Mouse (Mus musculus) liver, embryonic 14.5 days (tissue): Measurements from ENCODE around the gene Heatr5b. TPM values are rescaled to one million over a fixed set of nuclear protein-coding genes. Genes with fewer than 3 reads are reported as not detected.

Source experiments
- ATAC-seq: fragments of 200-750 bp; cut with Nextera tagmentation; 2 replicates; pipeline ENCODE4 v1.8.0; 2017; ENCODE audit warnings: moderate number of reproducible peaks, mild to moderate bottlenecking, moderate library complexity; ENCODE audit not compliant: insufficient read depth
- DNase-seq, 3 experiments: peaks; one replicate each; pipeline ENCODE4 v3.0.0-alpha.2; 2012 to 2013; ENCODE audit warnings: low read depth in 3 of 3, low spot score in 3 of 3
- H3K27ac ChIP-seq: fragments of 300-500 bp; sonication (generic); 2 replicates; pipeline ENCODE4 v1.5.1; 2014; ENCODE audit warnings: moderate library complexity, mild to moderate bottlenecking, control low read depth, inconsistent platforms
- H3K27me3 ChIP-seq: fragments of 300-500 bp; sonication (generic); 2 replicates; pipeline ENCODE4 v1.6.1; 2014; ENCODE audit warnings: mild to moderate bottlenecking, low read length, moderate library complexity; ENCODE audit not compliant: control insufficient read depth, insufficient read depth
- H3K36me3 ChIP-seq: fragments of 300-500 bp; sonication (generic); replicated peaks from 2 replicates; pipeline ENCODE4 v1.6.1; 2014; ENCODE audit warnings: low read depth; ENCODE audit not compliant: control insufficient read depth, insufficient read depth
- H3K4me1 ChIP-seq, 2 experiments: fragments of 200-500 bp in 1 of 2; fragments of 300-500 bp in 1 of 2; sonication (generic) in 1 of 2; replicated peaks; 2 replicates each; pipeline ENCODE4 v1.6.1; 2012 to 2014; ENCODE audit warnings: antibody characterized with exemption in 1 of 2, inconsistent platforms in 1 of 2, low read length in 1 of 2; ENCODE audit not compliant: control insufficient read depth in 2 of 2, insufficient read depth in 2 of 2
- H3K4me2 ChIP-seq: fragments of 300-500 bp; sonication (generic); 2 replicates; pipeline ENCODE4 v1.6.1; 2014; ENCODE audit warnings: low read depth, mild to moderate bottlenecking, control low read depth, moderate library complexity
- H3K4me3 ChIP-seq, 2 experiments: fragments of 200-500 bp in 1 of 2; fragments of 300-500 bp in 1 of 2; sonication (generic) in 1 of 2; 2 replicates each; pipeline ENCODE4 v1.5.1; 2012 to 2014; ENCODE audit warnings: low read depth in 2 of 2, low read length in 2 of 2, mild to moderate bottlenecking in 2 of 2, control low read depth in 1 of 2, inconsistent platforms in 1 of 2, moderate library complexity in 1 of 2; ENCODE audit not compliant: insufficient read depth in 1 of 2
- H3K9ac ChIP-seq: fragments of 300-500 bp; sonication (generic); replicated peaks from 2 replicates; pipeline ENCODE4 v1.6.1; 2014; ENCODE audit warnings: mild to moderate bottlenecking, control low read depth, moderate library complexity
- H3K9me3 ChIP-seq: fragments of 300-500 bp; sonication (generic); 2 replicates; pipeline ENCODE4 v1.6.1; 2016; ENCODE audit warnings: low read length, mixed read lengths; ENCODE audit not compliant: control insufficient read depth
- CTCF ChIP-seq: IDR thresholded peaks from 2 replicates; pipeline ENCODE4 v1.5.1; 2016; ENCODE audit warnings: antibody characterized with exemption, low read depth, control low read depth
- EP300 ChIP-seq: IDR thresholded peaks from 2 replicates; pipeline ENCODE4 v1.6.1; 2016; ENCODE audit warnings: antibody characterized with exemption, low read depth
- WGBS: fragments of 180-500 bp; shearing (Covaris S2); extraction: QIAGEN DNeasy Blood & Tissue Kit; methylation state at CpG from one replicate; pipeline ENCODE4 v1.1.7; 2014; ENCODE audit not compliant: insufficient replicate concordance; 5-methylcytosine and 5-hydroxymethylcytosine counted together
- polyA plus RNA-seq, 2 experiments: library from polyadenylated mRNA; depleted of rRNA in 1 of 2; stranded (reverse) in 1 of 2; unstranded in 1 of 2; fragments of >200 nt; fragmentation: Nextera tagmentation in 1 of 2; extraction: Ambion mirVana in 1 of 2; gene quantifications; 2 replicates each; pipeline versions ENCODE4 v1.2.1 to v1.2.3; 2012 to 2014

Heatr5b gene
- polyA plus RNA-seq, 2 experiments: 3.5 to 5.3 TPM

GRCm38 (mm10) chr17:78763272-78763671 is 71.9 kb downstream of the Heatr5b start:
- H3K4me1 ChIP-seq: no peaks in the 10 kb centered on the region
- H3K36me3 ChIP-seq: no peaks in the 10 kb centered on the region; the same call in 1 of the 2 replicates
- no peak for TF ChIP-seq CTCF
- no peak for TF ChIP-seq EP300
- no peak overlapping the region for H3K4me2 ChIP-seq
- no peak for DNase-seq
- 85% methylated on average over 5 of the region's 5 CpGs for WGBS
- ATAC-seq: no peak
- H3K9me3 ChIP-seq: no peaks in the 10 kb centered on the region
- H3K4me3 ChIP-seq: no peak overlapping the region
- H3K9ac ChIP-seq: no peak overlapping the region
- H3K27ac ChIP-seq: no peak overlapping the region
- no peaks in the 10 kb centered on the region for H3K27me3 ChIP-seq

- no peaks in the 10 kb centered on the region for H3K4me1 ChIP-seq
- no peak overlapping the region for H3K9ac ChIP-seq
- ATAC-seq: no peak
- H3K4me3 ChIP-seq: no peak overlapping the region
- no peak overlapping the region for H3K27ac ChIP-seq
- H3K9me3 ChIP-seq: no peaks in the 10 kb centered on the region
- no peak for DNase-seq
- no peaks in the 10 kb centered on the region for H3K27me3 ChIP-seq
- no peaks in the 10 kb centered on the region; the same call in 1 of the 2 replicates for H3K36me3 ChIP-seq
- no peak overlapping the region for H3K4me2 ChIP-seq
- WGBS: 79% methylated on average over 17 of the region's 17 CpGs
- TF ChIP-seq CTCF (no peak), EP300 (no peak)
Measured at GRCm38 (mm10) chr17:78752938-78753655, 82.1 kb downstream of the Heatr5b start.

GRCm38 (mm10) chr17:78752064-78752463 is 83.1 kb downstream of the Heatr5b start:
- Histone ChIP-seq H3K27ac (no peak overlapping the region), H3K9ac (no peak overlapping the region), H3K9me3 (no peaks in the 10 kb centered on the region), H3K4me3 (no peak overlapping the region), H3K4me2 (no peak overlapping the region), H3K27me3 (no peaks in the 10 kb centered on the region), H3K36me3 (no peaks in the 10 kb centered on the region; the same call in 1 of the 2 replicates), H3K4me1 (no peaks in the 10 kb centered on the region)
- WGBS: 70% methylated on average over 10 of the region's 10 CpGs
- ATAC-seq (no peak), DNase-seq (no peak)
- TF ChIP-seq CTCF (peak; percentile 34), EP300 (no peak)

- no peaks in the 10 kb centered on the region for H3K27me3 ChIP-seq
- no peaks in the 10 kb centered on the region for H3K4me1 ChIP-seq
- TF ChIP-seq CTCF: no peak
- TF ChIP-seq EP300: no peak
- no peak overlapping the region for H3K27ac ChIP-seq
- ATAC-seq: no peak
- 78% methylated on average over 9 of the region's 9 CpGs for WGBS
- no peaks in the 10 kb centered on the region for H3K9me3 ChIP-seq
- H3K4me3 ChIP-seq: no peak overlapping the region
- H3K36me3 ChIP-seq: no peaks in the 10 kb centered on the region
- no peak for DNase-seq
- H3K4me2 ChIP-seq: no peak overlapping the region
- H3K9ac ChIP-seq: no peak overlapping the region
Measured at GRCm38 (mm10) chr17:78748440-78748839, 86.7 kb downstream of the Heatr5b start.

- Histone ChIP-seq H3K36me3 (no peaks in the 10 kb centered on the region), H3K27me3 (no peaks in the 10 kb centered on the region), H3K4me1 (peaks cover 7 to 19% of the 10 kb centered on the region in 2 experiments), H3K9me3 (no peaks in the 10 kb centered on the region), H3K4me2 (no peak overlapping the region), H3K4me3 (no peak overlapping the region), H3K27ac (no peak overlapping the region), H3K9ac (no peak overlapping the region)
- ATAC-seq (no peak), DNase-seq (no peak)
- 42% methylated on average over 1 of the region's 1 CpGs for WGBS
- no peak for TF ChIP-seq CTCF
- no peak for TF ChIP-seq EP300
Measured at GRCm38 (mm10) chr17:78738416-78738815, 96.7 kb downstream of the Heatr5b start.
